Mouse (Mus musculus): ENCODE measurements around the gene Tm4sf4.

DNA sequence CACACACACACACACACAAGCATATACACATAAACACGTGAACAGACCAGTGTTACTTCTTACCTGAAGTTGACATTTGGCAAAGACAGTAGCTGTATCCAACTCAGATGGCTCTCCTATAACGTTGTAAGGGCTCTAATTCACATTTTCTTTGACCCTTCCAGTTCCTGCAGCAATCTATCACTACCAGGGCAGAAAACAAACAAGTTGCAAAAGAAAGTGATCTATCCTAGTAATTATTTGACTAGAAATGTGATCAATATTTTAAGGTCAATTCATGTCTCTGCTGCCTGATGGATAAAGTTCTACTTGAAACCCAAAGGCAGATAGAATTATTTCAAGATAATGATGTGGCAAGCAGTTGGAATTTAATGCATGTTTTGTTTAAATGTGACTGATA lies 37.5 kb upstream of the Tm4sf4 start:
- TF ChIP-seq CTCF (IDR thresholded peaks at IDR 0.05; ENCODE audit: extremely low read depth, insufficient read depth, insufficient read length, insufficient replicate concordance) (no peak), POLR2A (IDR thresholded peaks at IDR 0.05; ENCODE audit: low read depth, low read length) (no peak)
